Comparison of ENCODE assay signal across 21 mouse cellular contexts in the genomic region with DNA sequence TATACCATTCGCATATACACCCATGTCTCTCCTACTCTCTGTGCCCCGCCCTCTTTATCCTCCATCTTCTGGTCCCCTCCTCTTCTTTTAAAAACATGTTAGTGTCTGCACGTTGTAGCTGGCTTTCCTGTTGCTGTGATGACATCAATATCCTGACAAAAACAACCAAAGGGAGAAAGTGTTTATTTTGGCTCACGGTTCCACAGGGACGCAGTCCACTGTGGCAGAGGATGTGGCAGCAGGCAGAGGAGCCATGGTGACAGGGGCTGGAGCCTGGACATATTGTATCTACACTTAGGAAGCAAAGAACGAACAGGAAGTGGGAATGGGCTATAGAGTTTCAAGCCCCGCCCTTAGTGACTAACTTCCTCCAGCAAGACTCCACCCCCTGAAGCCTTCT. TPM values are rescaled to one million over a fixed set of nuclear protein-coding genes. Genes with fewer than 3 reads are reported as not detected.
"Had no signal": no experiment of that assay in that cellular context is flagged by ENCODE, and none has a peak within 500 bp of the region (broad histone marks: within the 10 kb centered on the region; RNA-seq: fewer than 3 reads in every experiment).

No protein-coding gene starts in this region.

- H3K27ac ChIP-seq: heart, embryonic 13.5 days; heart, embryonic 15.5 days; hindbrain, embryonic 13.5 days; hindbrain, embryonic 15.5 days; hindbrain, postnatal 0 days; intestine, embryonic 15.5 days; kidney, embryonic 15.5 days; layer of hippocampus, adult 2 months; left cerebral cortex, adult 2 months; limb, embryonic 10.5 days; limb, embryonic 12.5 days; liver, embryonic 12.5 days; liver, embryonic 14.5 days had no signal

- H3K4me2 ChIP-seq: heart, embryonic 11.5 days; heart, embryonic 13.5 days; heart, embryonic 15.5 days; hindbrain, embryonic 13.5 days; hindbrain, embryonic 15.5 days; intestine, embryonic 15.5 days; kidney, embryonic 15.5 days; limb, embryonic 12.5 days; liver, embryonic 12.5 days had no signal

- ATAC-seq: inflammation-experienced regulatory T-cells, adult 6 months; intestine, embryonic 15.5 days; intestine, postnatal 0 days; liver, embryonic 12.5 days had no signal

- H3K9me3 ChIP-seq: heart, embryonic 15.5 days; hindbrain, embryonic 13.5 days; hindbrain, embryonic 15.5 days; kidney, embryonic 15.5 days; limb, embryonic 10.5 days; limb, embryonic 12.5 days; liver, embryonic 12.5 days had no signal

- DNase-seq: gastrocnemius, postnatal 36 days had no signal

- H3K4me3 ChIP-seq: heart, embryonic 13.5 days; heart, embryonic 15.5 days; hindbrain, embryonic 13.5 days; hindbrain, embryonic 15.5 days; intestine, embryonic 15.5 days; kidney, embryonic 15.5 days; layer of hippocampus, adult 2 months; left cerebral cortex, adult 2 months; limb, embryonic 10.5 days; limb, embryonic 12.5 days; liver, embryonic 12.5 days had no signal

- H3K9ac ChIP-seq: heart, embryonic 13.5 days; heart, embryonic 15.5 days; hindbrain, embryonic 13.5 days; hindbrain, embryonic 15.5 days; intestine, embryonic 15.5 days; kidney, embryonic 15.5 days; limb, embryonic 12.5 days; liver, embryonic 12.5 days; liver, embryonic 14.5 days had no signal

- H3K36me3 ChIP-seq: heart, embryonic 13.5 days; heart, embryonic 15.5 days; hindbrain, embryonic 13.5 days; hindbrain, embryonic 15.5 days; intestine, embryonic 15.5 days; kidney, embryonic 15.5 days; limb, embryonic 10.5 days; limb, embryonic 12.5 days; liver, embryonic 12.5 days had no signal

- H3K27me3 ChIP-seq: heart, embryonic 15.5 days; hindbrain, embryonic 13.5 days; hindbrain, embryonic 15.5 days; intestine, embryonic 15.5 days; kidney, embryonic 15.5 days; limb, embryonic 12.5 days; liver, embryonic 12.5 days had no signal

RNA-seq across cellular contexts. Expression of a gene that starts 36.1 kb away (rescaled TPM):
- polyA plus RNA-seq: heart, embryonic 11.5 days; heart, embryonic 13.5 days; heart, embryonic 15.5 days; heart, postnatal 0 days; hindbrain, embryonic 11.5 days; hindbrain, embryonic 13.5 days; hindbrain, embryonic 15.5 days; hindbrain, postnatal 0 days; intestine, embryonic 15.5 days; intestine, postnatal 0 days; kidney, adult 2 months; kidney, embryonic 15.5 days; limb, embryonic 10.5 days; limb, embryonic 12.5 days; limb, embryonic 14.5 days; liver, embryonic 12.5 days had no signal
